Mouse (Mus musculus): Measurements from ENCODE around the gene Iqgap2. TPM values are rescaled to one million over a fixed set of nuclear protein-coding genes. Genes with fewer than 3 reads are reported as not detected.

Iqgap2 gene
- total and polyA plus RNA-seq, 3 experiments, result 0.61 to 2.5 (median 2.2) TPM

DNA sequence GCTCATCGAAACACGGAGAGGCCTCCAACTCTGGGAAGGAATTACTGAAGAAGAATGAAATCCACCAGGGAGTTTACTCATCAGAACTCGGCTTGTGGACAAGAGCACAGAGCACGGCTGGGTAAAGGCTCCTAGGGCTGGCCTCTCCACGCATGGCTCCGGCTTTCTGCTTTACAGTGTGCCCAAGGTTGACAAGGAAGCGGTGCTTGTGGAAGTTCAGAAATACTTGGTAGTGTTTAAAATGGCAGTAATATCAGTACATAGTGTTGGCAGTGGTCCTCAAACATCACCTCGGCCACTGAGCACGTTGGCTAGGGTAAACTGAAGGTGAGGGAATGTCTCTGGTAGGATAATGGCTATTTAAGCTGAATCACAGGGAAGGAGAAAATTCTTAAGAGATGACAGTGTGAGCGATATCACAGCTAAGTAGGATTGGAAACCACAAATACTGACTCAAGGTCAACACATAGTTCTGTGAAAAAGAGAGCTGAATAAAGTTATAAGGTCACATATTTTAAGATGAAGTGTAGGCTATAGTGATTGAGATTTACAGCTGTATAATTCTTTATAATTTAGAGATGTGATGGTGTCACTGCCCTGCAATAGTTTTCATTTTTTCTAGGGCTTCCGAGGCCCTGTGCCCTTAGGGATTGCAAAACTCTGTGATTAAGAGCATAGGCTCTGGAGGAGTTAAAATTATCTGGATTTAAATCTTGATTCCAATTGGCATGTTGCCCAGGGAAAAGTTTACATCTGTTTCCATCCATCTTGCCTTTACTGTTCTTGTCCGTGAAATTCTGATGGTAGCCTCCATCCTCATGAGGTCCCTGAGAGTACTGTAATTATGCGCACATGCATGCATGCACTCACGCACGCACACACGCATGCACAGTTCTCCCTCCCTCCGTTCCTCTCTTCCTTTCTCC is 250.4 kb downstream of the Iqgap2 start:
- H3K79me2 ChIP-seq (replicated peaks; ENCODE audit: control insufficient read depth, insufficient read depth, low read length), result no peaks in the 10 kb centered on the region
- no peaks in the 10 kb centered on the region for H3K36me3 ChIP-seq (ENCODE audit: control insufficient read depth, insufficient read depth, low read length)
- H3K27ac ChIP-seq, result no peak overlapping the region
- TF ChIP-seq POLR2A (IDR thresholded peaks at IDR 0.05; ENCODE audit: insufficient read depth, low read depth, low read length), result no peak
- no peak for TF ChIP-seq CTCF (IDR thresholded peaks at IDR 0.05)
- no peak for TF ChIP-seq EP300 (IDR thresholded peaks at IDR 0.05; ENCODE audit: insufficient read depth, low read depth, low read length)
- WGBS, result 83% methylated on average over 17 of the region's 17 CpGs
- no peak overlapping the region for H3K4me3 ChIP-seq
- no peaks in the 10 kb centered on the region for H3K27me3 ChIP-seq (ENCODE audit: control insufficient read depth, insufficient read depth, low read length)
- H3K9ac ChIP-seq (ENCODE audit: low read depth, low read length), result no peak overlapping the region
- no peak for DNase-seq
- peaks cover 8% of the 10 kb centered on the region for H3K4me1 ChIP-seq (ENCODE audit: control insufficient read depth, insufficient read depth, low read length)
- intact Hi-C loops (cut with DNase I), result no loop called here

DNA sequence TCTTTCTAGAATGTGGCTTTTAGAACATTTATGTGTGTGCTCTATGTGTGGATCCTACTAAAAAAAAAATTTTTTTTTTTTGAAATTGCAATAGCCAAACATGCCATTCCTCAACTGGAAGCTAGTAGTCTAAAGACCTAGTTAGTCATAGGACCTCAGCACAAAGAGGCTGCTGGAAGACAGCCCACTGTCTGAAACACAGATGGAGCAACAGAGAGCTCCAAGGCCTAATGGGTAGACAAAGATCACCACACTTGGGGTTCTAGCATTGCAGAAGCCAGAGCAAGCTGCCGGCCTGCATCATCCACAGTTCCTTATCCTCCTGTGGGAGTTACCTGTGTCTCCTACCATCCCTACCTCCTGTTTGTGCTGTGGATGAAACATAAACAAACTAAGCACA is 251.3 kb downstream of the Iqgap2 start:
- TF ChIP-seq CTCF (IDR thresholded peaks at IDR 0.05), result no peak
- Histone ChIP-seq H3K36me3 (ENCODE audit: control insufficient read depth, insufficient read depth, low read length) (no peaks in the 10 kb centered on the region), H3K4me1 (ENCODE audit: control insufficient read depth, insufficient read depth, low read length) (peaks cover 8% of the 10 kb centered on the region), H3K79me2 (replicated peaks; ENCODE audit: control insufficient read depth, insufficient read depth, low read length) (no peaks in the 10 kb centered on the region), H3K4me3 (no peak overlapping the region), H3K9ac (ENCODE audit: low read depth, low read length) (no peak overlapping the region), H3K27me3 (ENCODE audit: control insufficient read depth, insufficient read depth, low read length) (no peaks in the 10 kb centered on the region), H3K27ac (no peak overlapping the region)
- intact Hi-C loops (cut with DNase I), result no loop called here
- no peak for DNase-seq
- WGBS, result 88% methylated on average over 1 of the region's 1 CpGs

DNA sequence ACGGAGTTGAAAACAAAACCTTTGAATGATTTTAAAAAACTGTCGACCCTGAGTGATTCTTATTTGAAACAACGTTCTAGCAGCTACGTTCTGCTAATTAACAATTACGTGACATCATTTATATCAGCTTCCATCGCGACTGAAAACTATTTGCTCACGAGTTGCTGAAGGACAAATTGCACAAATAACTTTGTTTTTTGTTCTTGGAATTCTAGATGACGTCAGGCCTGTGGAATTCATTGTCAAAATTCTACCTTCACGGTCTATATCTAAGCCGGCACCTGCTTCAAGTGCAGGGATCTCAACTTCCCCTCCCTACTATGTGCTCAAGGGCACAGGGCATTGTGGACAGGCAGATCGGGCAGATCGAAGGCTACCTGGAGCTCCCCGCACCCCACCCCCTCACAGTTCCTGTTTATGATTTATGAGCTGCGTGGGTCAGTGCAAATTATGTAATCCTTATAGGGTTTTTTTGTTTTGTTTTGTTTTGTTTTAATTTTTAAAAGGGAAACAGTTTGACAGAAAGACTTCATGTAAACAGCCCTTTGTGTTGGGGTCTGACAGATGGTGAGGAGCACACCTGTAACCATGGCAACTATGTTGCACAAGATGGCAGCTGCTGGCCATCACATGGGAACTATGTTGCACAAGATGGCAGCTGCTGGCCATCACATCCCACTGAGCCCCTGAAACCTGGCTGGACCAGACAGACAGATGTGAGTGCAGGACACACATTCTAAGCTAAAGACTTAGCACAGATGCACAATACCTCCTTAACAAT is 252.2 kb downstream of the Iqgap2 start:
- Histone ChIP-seq H3K27ac (peak overlapping the region; percentile 63), H3K27me3 (ENCODE audit: control insufficient read depth, insufficient read depth, low read length) (no peaks in the 10 kb centered on the region), H3K4me1 (ENCODE audit: control insufficient read depth, insufficient read depth, low read length) (peaks cover 9% of the 10 kb centered on the region), H3K36me3 (ENCODE audit: control insufficient read depth, insufficient read depth, low read length) (no peaks in the 10 kb centered on the region), H3K4me3 (no peak overlapping the region), H3K79me2 (replicated peaks; ENCODE audit: control insufficient read depth, insufficient read depth, low read length) (no peaks in the 10 kb centered on the region), H3K9ac (ENCODE audit: low read depth, low read length) (no peak overlapping the region)
- 38% methylated on average over 15 of the region's 15 CpGs for WGBS
- TF ChIP-seq POLR2A (IDR thresholded peaks at IDR 0.05; ENCODE audit: insufficient read depth, low read depth, low read length) (no peak), EP300 (IDR thresholded peaks at IDR 0.05; ENCODE audit: insufficient read depth, low read depth, low read length) (no peak), CTCF (IDR thresholded peaks at IDR 0.05) (no peak)
- no peak for DNase-seq
- intact Hi-C loops (cut with DNase I), result no loop called here

DNA sequence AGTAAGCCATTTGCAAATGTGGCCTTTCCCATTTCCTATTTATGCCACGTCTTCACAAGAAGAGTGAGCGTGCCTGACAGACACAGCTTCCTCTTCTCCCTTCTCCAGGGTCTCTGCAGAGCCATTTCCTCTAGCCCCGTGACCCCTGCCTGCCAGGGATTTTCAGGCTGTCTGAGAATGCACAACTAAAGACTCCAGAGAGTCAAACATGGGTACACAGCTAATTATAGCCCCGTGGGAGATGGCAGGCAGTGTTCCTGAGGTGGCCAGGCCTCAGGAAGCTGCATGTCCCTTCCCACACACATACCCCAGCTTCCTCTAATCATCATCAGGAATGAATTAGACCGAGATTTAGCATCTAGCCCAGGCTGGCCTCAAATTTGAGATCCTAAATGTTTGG is 252.8 kb downstream of the Iqgap2 start:
- H3K4me1 ChIP-seq (ENCODE audit: control insufficient read depth, insufficient read depth, low read length), result peaks cover 9% of the 10 kb centered on the region

DNA sequence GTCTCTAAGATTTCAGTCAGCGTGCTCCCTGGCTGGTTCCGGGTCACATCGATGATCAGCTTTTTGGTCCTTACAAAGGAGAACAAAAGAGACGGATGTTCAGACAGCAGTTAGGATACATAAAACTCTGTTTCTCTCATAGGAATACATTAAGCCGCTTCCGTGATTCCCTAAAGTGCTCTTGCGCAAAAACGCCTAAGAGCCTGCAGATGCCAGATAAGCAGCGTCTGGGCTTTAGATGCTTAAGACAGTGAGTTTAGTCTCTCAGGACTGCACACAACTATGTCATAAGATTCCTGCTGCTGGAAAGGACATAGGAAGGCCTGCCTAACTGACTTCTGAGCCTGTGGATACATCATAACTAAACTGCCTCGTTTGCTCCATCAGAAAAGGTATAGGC is 254.0 kb downstream of the Iqgap2 start:
- TF ChIP-seq EP300 (IDR thresholded peaks at IDR 0.05; ENCODE audit: insufficient read depth, low read depth, low read length) (no peak), CTCF (IDR thresholded peaks at IDR 0.05) (no peak), POLR2A (IDR thresholded peaks at IDR 0.05; ENCODE audit: insufficient read depth, low read depth, low read length) (no peak)
- DNase-seq, result no peak
- no peaks in the 10 kb centered on the region for H3K27me3 ChIP-seq (ENCODE audit: control insufficient read depth, insufficient read depth, low read length)
- WGBS, result 73% methylated on average over 10 of the region's 10 CpGs
- intact Hi-C loops (cut with DNase I), result no loop called here
- H3K79me2 ChIP-seq (replicated peaks; ENCODE audit: control insufficient read depth, insufficient read depth, low read length), result no peaks in the 10 kb centered on the region
- no peak overlapping the region for H3K9ac ChIP-seq (ENCODE audit: low read depth, low read length)
- peaks cover 9% of the 10 kb centered on the region for H3K4me1 ChIP-seq (ENCODE audit: control insufficient read depth, insufficient read depth, low read length)
- no peaks in the 10 kb centered on the region for H3K36me3 ChIP-seq (ENCODE audit: control insufficient read depth, insufficient read depth, low read length)
- H3K4me3 ChIP-seq, result no peak overlapping the region
- H3K27ac ChIP-seq, result no peak overlapping the region

More for the DNA sequence above, 252.8 kb downstream of the Iqgap2 start:
- no peak overlapping the region for H3K4me3 ChIP-seq
- peak overlapping the region; percentile 63 for H3K27ac ChIP-seq
- no peaks in the 10 kb centered on the region for H3K36me3 ChIP-seq (ENCODE audit: control insufficient read depth, insufficient read depth, low read length)
- TF ChIP-seq POLR2A (IDR thresholded peaks at IDR 0.05; ENCODE audit: insufficient read depth, low read depth, low read length) (no peak), CTCF (IDR thresholded peaks at IDR 0.05) (no peak), EP300 (IDR thresholded peaks at IDR 0.05; ENCODE audit: insufficient read depth, low read depth, low read length) (no peak)
- no peak overlapping the region for H3K9ac ChIP-seq (ENCODE audit: low read depth, low read length)
- no peaks in the 10 kb centered on the region for H3K79me2 ChIP-seq (replicated peaks; ENCODE audit: control insufficient read depth, insufficient read depth, low read length)
- intact Hi-C loops (cut with DNase I), result no loop called here
- H3K27me3 ChIP-seq (ENCODE audit: control insufficient read depth, insufficient read depth, low read length), result no peaks in the 10 kb centered on the region
- 14% methylated on average over 5 of the region's 5 CpGs for WGBS
- DNase-seq, result peak in 1 of 2 experiments; percentile 23

DNA sequence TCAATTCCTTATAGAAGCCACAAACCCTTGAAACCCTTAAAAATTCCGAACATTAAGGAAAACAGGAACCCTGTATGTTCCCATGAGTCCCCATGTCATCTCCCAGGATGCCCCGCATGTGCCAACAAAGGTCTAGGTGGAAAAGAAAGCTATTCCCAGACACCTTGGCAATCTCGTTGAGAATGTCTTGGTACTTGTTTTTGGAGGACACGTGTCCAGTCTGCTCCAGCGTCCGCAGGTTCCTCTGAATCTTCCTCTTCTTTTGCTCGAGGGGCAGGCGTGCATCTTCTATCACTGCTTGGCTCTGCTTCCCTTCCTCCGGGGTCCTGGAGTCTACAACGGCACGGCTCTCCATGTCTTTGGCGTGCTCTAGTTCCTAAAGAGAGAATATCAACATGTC is 256.4 kb downstream of the Iqgap2 start:
- Histone ChIP-seq H3K27me3 (ENCODE audit: control insufficient read depth, insufficient read depth, low read length) (no peaks in the 10 kb centered on the region), H3K9ac (ENCODE audit: low read depth, low read length) (no peak overlapping the region), H3K27ac (no peak overlapping the region), H3K4me3 (no peak overlapping the region), H3K79me2 (replicated peaks; ENCODE audit: control insufficient read depth, insufficient read depth, low read length) (no peaks in the 10 kb centered on the region), H3K4me1 (ENCODE audit: control insufficient read depth, insufficient read depth, low read length) (peaks cover 9% of the 10 kb centered on the region), H3K36me3 (ENCODE audit: control insufficient read depth, insufficient read depth, low read length) (no peaks in the 10 kb centered on the region)
- intact Hi-C loops (cut with DNase I), result loop anchor here (2.0 kb wide), 1 partner anchor 16 kb away; the partner anchor contains the start of gene F2r
- TF ChIP-seq POLR2A (IDR thresholded peaks at IDR 0.05; ENCODE audit: insufficient read depth, low read depth, low read length), result no peak
- no peak for TF ChIP-seq EP300 (IDR thresholded peaks at IDR 0.05; ENCODE audit: insufficient read depth, low read depth, low read length)
- WGBS, result 91% methylated on average over 12 of the region's 12 CpGs
- DNase-seq, result no peak

Data from heart, adult 2 months (tissue).